Mouse (Mus musculus) cerebellum, adult 8-10 months (tissue): ENCODE results near the gene Usp30.

ENCODE experiments used
- DNase-seq: peaks from one replicate; pipeline ENCODE4 v3.0.0; 2022

Usp30 gene

GRCm38 (mm10) chr5:114162106-114162815 is 97.0 kb downstream of the Usp30 start:
- DNase-seq = no peak

DNA sequence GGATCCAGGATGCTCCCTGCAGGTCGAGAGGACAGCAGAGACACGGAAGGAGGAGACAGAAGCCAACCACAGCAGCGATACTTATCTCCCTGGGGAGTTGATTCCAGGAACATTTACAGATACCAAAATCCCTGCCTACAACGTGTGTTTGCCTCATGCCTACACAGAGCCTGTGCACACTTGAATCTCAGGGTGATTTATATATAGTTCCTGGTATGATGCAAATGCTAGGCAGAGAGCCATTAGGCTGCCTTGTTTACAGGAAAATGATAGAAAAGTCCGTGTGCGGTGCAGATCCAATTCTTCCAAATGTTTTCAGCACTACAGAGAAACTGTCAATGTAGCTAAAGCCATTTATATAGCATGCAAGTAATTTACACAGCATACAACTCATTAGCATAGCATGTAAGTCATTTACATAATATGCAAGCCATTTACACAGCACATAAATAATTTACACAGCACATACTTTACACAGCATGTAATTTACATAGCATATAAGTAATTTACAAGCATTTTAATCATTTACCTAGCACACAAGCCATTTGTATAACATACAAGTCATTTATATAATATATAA is 97.9 kb downstream of the Usp30 start:
- DNase-seq = no peak

- DNase-seq = no peak
These were observed 105.1 kb downstream of the Usp30 start for GRCm38 (mm10) chr5:114170345-114170744.

DNA sequence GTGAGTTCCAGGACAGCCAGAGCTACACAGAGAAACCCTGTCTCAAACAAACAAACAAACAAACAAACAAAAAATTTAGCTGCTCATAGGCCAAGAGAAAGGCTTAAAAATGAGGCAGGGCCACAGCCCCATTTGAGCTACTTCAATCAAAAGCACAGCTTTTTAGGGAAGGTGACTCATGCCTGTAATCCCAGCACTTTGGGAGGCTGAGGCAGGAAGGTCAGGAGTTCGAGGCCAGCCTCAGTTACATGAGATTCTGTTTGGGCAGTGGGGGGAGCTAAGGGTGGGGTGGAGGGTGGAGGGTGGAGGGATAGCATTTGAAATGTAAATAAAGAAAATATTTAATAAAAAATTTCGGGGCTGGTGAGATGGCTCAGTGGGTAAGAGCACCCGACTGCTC is 107.7 kb downstream of the Usp30 start:
- DNase-seq = no peak

GRCm38 (mm10) chr5:114173458-114173857 is 108.2 kb downstream of the Usp30 start:
- DNase-seq = no peak

GRCm38 (mm10) chr5:114173877-114174581 is 108.8 kb downstream of the Usp30 start:
- DNase-seq = no peak
